Mouse (Mus musculus): ENCODE measurements around the gene Dnajb5.

- TF ChIP-seq CTCF (conservative IDR thresholded peaks at IDR 0.05; ENCODE audit: low read length): no peak
- no peak for TF ChIP-seq POU5F1 (IDR thresholded peaks at IDR 0.05; ENCODE audit: borderline replicate concordance, low read length)
Measured at GRCm38 (mm10) chr4:42916617-42917401, 32.8 kb upstream of the Dnajb5 start, which contains the start of gene Phf24.

All from E14TG2a.4 (cell line).